ENCODE assay signal across 9 mouse cellular contexts in the genomic region with DNA sequence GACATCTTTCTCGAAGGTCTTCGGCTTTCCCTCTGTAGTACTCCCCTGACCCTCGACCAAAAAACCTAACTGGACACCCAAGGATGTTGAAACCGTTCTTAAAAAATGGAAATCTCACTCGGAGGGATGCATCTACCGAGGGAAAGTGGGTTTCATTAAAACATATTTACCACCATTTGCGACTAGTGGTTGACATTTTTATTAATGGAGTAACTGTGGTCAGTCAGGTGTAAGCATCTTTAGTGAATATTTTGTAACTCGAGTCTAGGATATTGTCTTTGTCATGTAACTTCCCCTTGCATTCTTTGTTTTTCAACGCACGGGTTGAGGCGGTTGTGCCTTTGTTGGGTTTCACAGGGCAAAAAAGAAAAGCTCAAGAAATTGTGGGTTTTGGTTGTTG. TPM values are rescaled to one million over a fixed set of nuclear protein-coding genes. Genes with fewer than 3 reads are reported as not detected.
A peak's percentile ranks its signal among the peaks of the same experiment; 100 is the strongest.
DNase-seq lines count a peak whose midpoint lies in the region; ATAC-seq and TF ChIP-seq lines count a peak whose summit lies in the region.
"Had no signal": no experiment of that assay in that cellular context is flagged by ENCODE, and none has a peak within 500 bp of the region (broad histone marks: within the 10 kb centered on the region; RNA-seq: fewer than 3 reads in every experiment).

No protein-coding gene starts in this region.

- H3K79me3 ChIP-seq in C2C12 (ENCODE audit: low read depth) = peaks cover 52% of the 10 kb centered on the region

- H3K9ac ChIP-seq in limb, embryonic 14.5 days (ENCODE audit: low read depth, low read length, severe bottlenecking) = peak overlapping the region; percentile 98

- no peak for DNase-seq in gastrocnemius, adult 2 months
- no peak for DNase-seq in gastrocnemius, adult 8-10 months (ENCODE audit: low spot score in 2 of 2)
- no peak for DNase-seq in limb, embryonic 14.5 days (ENCODE audit: low spot score)
- peak; percentile 25 for DNase-seq in splenic B cell, adult 2 months (ENCODE audit: low read depth, low spot score)
- no peak for DNase-seq in urinary bladder, adult 18-20 months (ENCODE audit: low spot score in 2 of 2)
- DNase-seq in cerebellum, adult 9-11 months = no peak

- no peaks in the 10 kb centered on the region for H3K27me3 ChIP-seq in C2C12 (ENCODE audit: control insufficient read depth, insufficient read depth, insufficient read length)
- no peaks in the 10 kb centered on the region for H3K27me3 ChIP-seq in limb, embryonic 14.5 days (ENCODE audit: control insufficient read depth, insufficient read depth, low read length)
- H3K27me3 ChIP-seq in splenic B cell, adult 2 months (ENCODE audit: control insufficient read depth, insufficient read depth, low read length, poor library complexity, severe bottlenecking) = no peaks in the 10 kb centered on the region
- H3K27me3 ChIP-seq: Patski had no signal

- peak overlapping the region; percentile 59 for H3K4me2 ChIP-seq in limb, embryonic 14.5 days (replicated peaks; ENCODE audit: low read depth, low read length, severe bottlenecking)

- peaks cover 59% of the 10 kb centered on the region for H3K79me2 ChIP-seq in C2C12 (ENCODE audit: control insufficient read depth, insufficient read depth)

- H3K4me3 ChIP-seq in gastrocnemius, adult 2 months = peak overlapping the region; percentile 81
- H3K4me3 ChIP-seq in C2C12 (ENCODE audit: insufficient read depth, poor library complexity, severe bottlenecking) = peak overlapping the region; percentile 91
- H3K4me3 ChIP-seq in embryonic fibroblast, embryonic 13.5 days (ENCODE audit: insufficient read depth, low read length) = peak overlapping the region; percentile 68
- H3K4me3 ChIP-seq in limb, embryonic 14.5 days (replicated peaks; ENCODE audit: low read length) = peak overlapping the region; percentile 67

- H3K36me3 ChIP-seq in C2C12 (ENCODE audit: control insufficient read depth, insufficient read depth) = peaks cover 17% of the 10 kb centered on the region
- H3K36me3 ChIP-seq in limb, embryonic 14.5 days (ENCODE audit: control insufficient read depth, insufficient read depth, low read length) = peaks cover 16% of the 10 kb centered on the region
- H3K36me3 ChIP-seq in splenic B cell, adult 2 months (ENCODE audit: control insufficient read depth, insufficient read depth, low read length, poor library complexity, severe bottlenecking) = no peaks in the 10 kb centered on the region

- no peak for ATAC-seq in limb, embryonic 14.5 days (ENCODE audit: low FRiP score, low read depth)

- intact Hi-C loops in gastrocnemius, adult 2 months (cut with DNase I) = loop anchor here (5.0 kb wide), 1 partner anchor 263 kb away; no protein-coding TSS in a partner anchor

- WGBS in limb, embryonic 14.5 days = under 1% methylated on average over 11 of the region's 11 CpGs

- no peak for TF ChIP-seq POLR2A in embryonic fibroblast, embryonic 13.5 days (IDR thresholded peaks at IDR 0.05; ENCODE audit: low read depth, low read length)
- TF ChIP-seq POLR2A in limb, embryonic 14.5 days (IDR thresholded peaks at IDR 0.05; ENCODE audit: borderline replicate concordance, extremely low read depth, insufficient read depth, insufficient read length) = no peak

- H3ac ChIP-seq in C2C12 (ENCODE audit: control insufficient read depth, insufficient read length, low read depth) = peak overlapping the region; percentile 52

- H3K27ac ChIP-seq in gastrocnemius, adult 2 months = peak overlapping the region; percentile 95
- peak overlapping the region; percentile 95; the same call in 1 of the 2 replicates for H3K27ac ChIP-seq in embryonic fibroblast, embryonic 13.5 days (ENCODE audit: insufficient read depth, low read length)
- peak overlapping the region; percentile 99 for H3K27ac ChIP-seq in limb, embryonic 14.5 days (replicated peaks; ENCODE audit: low read depth, low read length)

- H3K9me3 ChIP-seq in limb, embryonic 14.5 days (ENCODE audit: control insufficient read depth, low read length) = no peaks in the 10 kb centered on the region

- no peak for TF ChIP-seq CTCF in gastrocnemius, adult 2 months (IDR thresholded peaks at IDR 0.05)
- no peak for TF ChIP-seq CTCF in C2C12 (IDR thresholded peaks at IDR 0.05; ENCODE audit: control insufficient read depth, insufficient read depth, insufficient read length)
- TF ChIP-seq CTCF in embryonic fibroblast, embryonic 13.5 days (IDR thresholded peaks at IDR 0.05; ENCODE audit: borderline replicate concordance, insufficient read depth, low read length) = no peak

- 0 out of 2 replicates have a peak, but pooled peaks cover 5% of the 10 kb centered on the region for H3K4me1 ChIP-seq in embryonic fibroblast, embryonic 13.5 days (ENCODE audit: control insufficient read depth, insufficient read depth, low read length)
- H3K4me1 ChIP-seq in limb, embryonic 14.5 days (ENCODE audit: control insufficient read depth, insufficient read depth, low read length) = peaks cover 14% of the 10 kb centered on the region

TF ChIP-seq in C2C12, 6 proteins besides CTCF, POLR2A, EP300 and RAD21:
- no peak for TF ChIP-seq FOSL1 (IDR thresholded peaks at IDR 0.05; ENCODE audit: insufficient read depth, low read length, poor library complexity, severe bottlenecking)
- no peak for TF ChIP-seq MYOD1 (IDR thresholded peaks at IDR 0.05; ENCODE audit: control insufficient read depth, insufficient read length, low read depth)
- no peak for TF ChIP-seq MAX (IDR thresholded peaks at IDR 0.05)
- TF ChIP-seq MYOG (IDR thresholded peaks at IDR 0.05; ENCODE audit: control insufficient read depth, extremely low read depth, insufficient read length) = no peak
- no peak for TF ChIP-seq CEBPB (IDR thresholded peaks at IDR 0.05; ENCODE audit: low read depth)
- TF ChIP-seq USF1 (IDR thresholded peaks at IDR 0.05; ENCODE audit: low read depth) = no peak
TF ChIP-seq in C2C12: peak in this region for 0.

RNA-seq across cellular contexts. Expression of gene Tia1, which starts 1.0 kb away (rescaled TPM):
- total RNA-seq in gastrocnemius, adult 2 months (2021) = 10 to 100 TPM; 20.7 to 22.7 TPM
- 10 to 100 TPM; 14.2 to 21.7 (median 17.5) TPM for total RNA-seq in gastrocnemius, adult 8-10 months (2022)
- polyA plus RNA-seq in C2C12 (2012; fragmentation: generic; extraction: Trizol) = 12.9 TPM
- polyA plus RNA-seq in embryonic fibroblast, embryonic 13.5 days (2011; ENCODE audit: insufficient read length, low read depth, missing spikeins) = 92.6 and 133 TPM in 2 replicates
- polyA plus RNA-seq in limb, embryonic 14.5 days (2012; rRNA removed) = 230 and 264 TPM in 2 replicates
- 173 and 211 TPM in 2 replicates for polyA plus RNA-seq in limb, embryonic 14.5 days (2014; fragmentation: Nextera tagmentation; extraction: Ambion mirVana)

RNA-seq across cellular contexts. Expression of gene Pcyox1, which starts 8.0 kb away (rescaled TPM):
- total RNA-seq in gastrocnemius, adult 2 months (2021) = 10 to 100 TPM; 49.7 to 50.8 TPM
- total RNA-seq in gastrocnemius, adult 8-10 months (2022) = 10 to 100 TPM; 49.7 to 60.0 (median 57.0) TPM
- polyA plus RNA-seq in C2C12 (2012; fragmentation: generic; extraction: Trizol) = 23.7 TPM
- polyA plus RNA-seq in embryonic fibroblast, embryonic 13.5 days (2011; ENCODE audit: insufficient read length, low read depth, missing spikeins) = 117 and 140 TPM in 2 replicates
- polyA plus RNA-seq in limb, embryonic 14.5 days (2012; rRNA removed) = 67.3 and 67.5 TPM in 2 replicates
- polyA plus RNA-seq in limb, embryonic 14.5 days (2014; fragmentation: Nextera tagmentation; extraction: Ambion mirVana) = 93.3 and 98.2 TPM in 2 replicates

RNA-seq across cellular contexts. Expression of gene Gm44790, which starts 21.5 kb away (rescaled TPM):
- under 1 TPM in 1 of 2 experiments, not detected in 1; 0.53 TPM for total RNA-seq in gastrocnemius, adult 2 months (2021)
- total RNA-seq in gastrocnemius, adult 8-10 months (2022) = 1 to 10 TPM in 1 of 4 experiments, not detected in 3; 1.3 TPM
- not detected for polyA plus RNA-seq in C2C12 (2012; fragmentation: generic; extraction: Trizol)
- polyA plus RNA-seq in embryonic fibroblast, embryonic 13.5 days (2011; ENCODE audit: insufficient read length, low read depth, missing spikeins) = not detected in 2 replicates
- polyA plus RNA-seq in limb, embryonic 14.5 days (2012; rRNA removed) = 1.5 and 2.4 TPM in 2 replicates
- 0.77 and 1.2 TPM in 2 replicates for polyA plus RNA-seq in limb, embryonic 14.5 days (2014; fragmentation: Nextera tagmentation; extraction: Ambion mirVana)

RNA-seq across cellular contexts. Expression of gene C87436, which starts 33.2 kb away (rescaled TPM):
- total RNA-seq in gastrocnemius, adult 2 months (2021) = 1 to 10 TPM; 7.5 to 8.0 TPM
- total RNA-seq in gastrocnemius, adult 8-10 months (2022) = 1 to 10 TPM; 6.1 to 9.2 (median 7.7) TPM
- 10.4 TPM for polyA plus RNA-seq in C2C12 (2012; fragmentation: generic; extraction: Trizol)
- polyA plus RNA-seq in embryonic fibroblast, embryonic 13.5 days (2011; ENCODE audit: insufficient read length, low read depth, missing spikeins) = 9.6 and 9.7 TPM in 2 replicates
- 16.0 and 19.1 TPM in 2 replicates for polyA plus RNA-seq in limb, embryonic 14.5 days (2012; rRNA removed)
- 20.6 and 22.2 TPM in 2 replicates for polyA plus RNA-seq in limb, embryonic 14.5 days (2014; fragmentation: Nextera tagmentation; extraction: Ambion mirVana)

RNA-seq across cellular contexts. Expression of gene Snrpg, which starts 33.9 kb away (rescaled TPM):
- total RNA-seq in gastrocnemius, adult 2 months (2021) = 10 to 100 TPM; 23.3 to 37.8 TPM
- 10 to 100 TPM; 31.3 to 36.1 (median 31.9) TPM for total RNA-seq in gastrocnemius, adult 8-10 months (2022)
- polyA plus RNA-seq in C2C12 (2012; fragmentation: generic; extraction: Trizol) = 354 TPM
- 141 and 203 TPM in 2 replicates for polyA plus RNA-seq in embryonic fibroblast, embryonic 13.5 days (2011; ENCODE audit: insufficient read length, low read depth, missing spikeins)
- polyA plus RNA-seq in limb, embryonic 14.5 days (2012; rRNA removed) = 155 and 632 TPM in 2 replicates
- polyA plus RNA-seq in limb, embryonic 14.5 days (2014; fragmentation: Nextera tagmentation; extraction: Ambion mirVana) = 646 and 684 TPM in 2 replicates
